Mouse (Mus musculus) Patski (cell line): ENCODE results near the gene Sh3tc1. TPM values are rescaled to one million over a fixed set of nuclear protein-coding genes. Genes with fewer than 3 reads are reported as not detected.

Source experiments
- ATAC-seq: fragments of 100-300 bp; one replicate; pipeline ENCODE4 v1.8.0; 2021
- CTCF ChIA-PET: fragments of 350-600 bp; sonication (Branson Sonifier 250); formaldehyde crosslinking; loops from one replicate; lab custom pipeline; 2022; ENCODE audit warnings: inconsistent platforms; lab: Charles Lee
- POLR2A ChIA-PET: fragments of 350-600 bp; sonication (Branson Sonifier 250); formaldehyde crosslinking; loops from one replicate; lab custom pipeline; 2022; ENCODE audit warnings: antibody characterized with exemption, inconsistent platforms; lab: Charles Lee
- DNase-seq: peaks from one replicate; pipeline ENCODE4 v3.0.0-alpha.2; 2011; ENCODE audit warnings: low read depth, low spot score
- H3K27me3 ChIP-seq: fragments of 371-371 bp; one replicate; pipeline ENCODE4 v1.5.1; 2021
- CTCF ChIP-seq: fragments of 100-300 bp; IDR thresholded peaks from one replicate; pipeline ENCODE4 v1.5.1; 2021
- in situ Hi-C: fragments of 300-500 bp; cut with MboI; formaldehyde crosslinking; loops from 3 replicates; pipeline ENCODE4 v1.11.1; 2018; ENCODE audit warnings: low pct_unique_long_range_greater_than_20kb, mixed read lengths
- polyA plus RNA-seq: library from polyadenylated mRNA; unstranded; gene quantifications from one replicate; pipeline ENCODE4 v1.2.3, GENCODE M21; 2021

Gene Sh3tc1
- polyA plus RNA-seq, 1 experiment from 2014 or later: 25.1 TPM

DNA sequence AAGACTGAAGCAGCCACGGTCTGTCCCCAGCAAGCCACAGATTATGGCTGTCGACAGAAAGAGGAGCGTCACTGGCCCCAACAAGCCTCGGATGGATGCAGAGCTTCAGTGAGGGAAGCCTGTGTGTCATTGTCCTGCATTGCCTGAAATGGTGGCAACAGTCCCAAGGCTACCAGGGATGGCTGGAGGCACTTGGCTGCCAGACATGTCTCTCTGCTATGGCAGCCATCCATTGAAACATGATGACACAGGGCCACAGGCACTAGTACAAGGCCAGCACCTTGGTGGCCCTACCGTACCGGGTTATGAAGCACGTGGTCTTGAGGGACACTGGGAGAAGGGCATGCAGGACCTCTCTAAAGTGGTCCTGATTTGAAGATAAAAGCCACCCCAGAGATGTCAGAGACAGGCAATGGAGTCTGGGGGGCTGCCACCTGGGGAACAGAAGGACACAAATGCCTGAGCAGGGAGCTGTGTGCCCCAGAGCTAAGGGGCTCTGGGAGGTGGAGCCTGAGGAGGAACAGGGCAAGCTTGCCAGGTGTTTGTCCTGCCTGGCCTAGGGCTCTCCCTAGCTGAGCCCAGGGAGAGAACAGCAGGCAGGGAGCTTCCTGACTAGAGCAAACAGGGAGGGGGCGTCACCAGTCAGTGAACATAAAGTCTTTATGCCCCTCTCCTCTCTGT, 49.2 kb downstream of the Sh3tc1 start:
- DNase-seq: no peak
- POLR2A ChIA-PET: no interaction called here
- in situ Hi-C loops: no loop called here
- CTCF ChIA-PET: interaction anchor here (1.8 to 3.3 kb wide), 3 partner anchors 10 to 23 kb away, joined by 5 to 12 read pairs (median 7); no protein-coding TSS in a partner anchor
- ATAC-seq: no peak
- no peaks in the 10 kb centered on the region for H3K27me3 ChIP-seq
- TF ChIP-seq CTCF: no peak

DNA sequence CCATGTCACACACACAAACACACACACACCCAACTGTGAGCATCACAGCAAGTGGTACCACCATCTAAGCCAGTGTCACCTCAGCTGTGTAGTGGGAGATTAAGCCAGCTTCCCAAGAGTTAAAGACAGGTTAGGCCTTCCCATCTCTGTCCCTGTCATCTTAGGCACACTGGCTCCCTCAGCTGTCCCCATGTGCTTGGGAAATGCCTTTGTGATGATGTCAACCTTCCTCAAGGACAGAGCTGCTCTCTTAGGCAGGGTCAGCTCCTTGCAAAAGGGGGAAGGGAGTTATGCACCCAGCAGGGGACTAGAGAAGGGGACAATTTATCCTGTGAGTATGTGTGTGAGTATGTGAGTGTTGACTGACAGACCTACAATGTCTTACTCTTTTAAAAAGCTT, 50.4 kb downstream of the Sh3tc1 start:
- in situ Hi-C loops: no loop called here
- no peak for ATAC-seq
- ChIA-PET POLR2A (interaction anchor here (1.1 kb wide), 1 partner anchor 24 kb away, joined by 3 read pairs; no protein-coding TSS in a partner anchor), CTCF (interaction anchor here (1.2 to 3.3 kb wide), 4 partner anchors 11 to 24 kb away, joined by 3 to 12 read pairs (median 8); no protein-coding TSS in a partner anchor)
- no peak for TF ChIP-seq CTCF
- no peaks in the 10 kb centered on the region for H3K27me3 ChIP-seq
- DNase-seq: no peak

DNA sequence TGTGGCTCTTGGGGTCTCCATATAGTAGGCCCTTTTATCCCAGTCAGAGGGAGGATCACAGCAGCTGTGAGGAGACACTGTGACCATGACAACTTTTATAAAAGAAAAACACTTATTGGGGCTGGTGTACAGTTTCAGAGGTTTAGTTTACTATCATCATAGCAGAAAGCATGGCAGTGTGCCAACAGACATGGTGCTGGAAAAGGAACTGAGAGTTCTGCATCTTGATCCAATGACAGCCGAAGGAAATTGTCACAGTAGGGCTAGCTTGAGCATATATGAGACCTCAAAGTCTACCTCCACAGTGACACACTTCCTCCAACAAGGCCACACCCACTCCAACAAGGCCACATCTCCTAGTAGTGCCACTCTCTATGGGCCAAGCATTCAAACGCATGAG, 50.9 kb downstream of the Sh3tc1 start:
- POLR2A ChIA-PET: interaction anchor here (1.1 kb wide), 2 partner anchors 13 to 24 kb away, joined by 3 read pairs; no protein-coding TSS in a partner anchor
- TF ChIP-seq CTCF: no peak
- CTCF ChIA-PET: interaction anchor here (1.2 to 3.3 kb wide), 3 partner anchors 12 to 25 kb away, joined by 3 to 12 read pairs (median 12); no protein-coding TSS in a partner anchor
- ATAC-seq: no peak
- H3K27me3 ChIP-seq: no peaks in the 10 kb centered on the region
- no peak for DNase-seq
- in situ Hi-C loops: no loop called here

DNA sequence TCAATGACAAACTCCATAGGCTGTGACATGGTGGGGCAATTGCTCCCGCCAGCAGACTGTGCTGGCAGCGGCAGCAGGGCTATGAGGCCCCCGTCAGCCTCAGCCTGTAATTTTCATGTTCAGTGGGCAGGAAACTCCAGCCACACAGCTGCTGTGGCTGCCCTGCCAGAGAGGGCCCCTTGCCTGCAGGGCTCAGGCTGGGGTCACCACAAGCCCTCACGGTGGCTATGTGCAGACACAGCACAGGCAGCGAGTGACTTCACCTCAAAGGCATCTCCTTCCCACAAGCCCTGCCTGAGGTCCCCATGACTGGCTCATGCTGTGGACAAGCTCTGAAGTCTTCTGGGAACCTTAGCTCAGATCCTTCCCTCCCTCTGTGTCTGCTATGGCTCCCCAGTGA, 52.7 kb downstream of the Sh3tc1 start:
- DNase-seq (peak; percentile 98), ATAC-seq (peak; percentile 93)
- TF ChIP-seq CTCF: no peak
- in situ Hi-C loops: no loop called here
- ChIA-PET CTCF (interaction anchor here (0.9 to 3.2 kb wide), 7 partner anchors 13 to 96 kb away, joined by 3 to 12 read pairs (median 7); no protein-coding TSS in a partner anchor), POLR2A (interaction anchor here (1.1 kb wide), 1 partner anchor 14 kb away, joined by 3 read pairs; no protein-coding TSS in a partner anchor)
- no peaks in the 10 kb centered on the region for H3K27me3 ChIP-seq

DNA sequence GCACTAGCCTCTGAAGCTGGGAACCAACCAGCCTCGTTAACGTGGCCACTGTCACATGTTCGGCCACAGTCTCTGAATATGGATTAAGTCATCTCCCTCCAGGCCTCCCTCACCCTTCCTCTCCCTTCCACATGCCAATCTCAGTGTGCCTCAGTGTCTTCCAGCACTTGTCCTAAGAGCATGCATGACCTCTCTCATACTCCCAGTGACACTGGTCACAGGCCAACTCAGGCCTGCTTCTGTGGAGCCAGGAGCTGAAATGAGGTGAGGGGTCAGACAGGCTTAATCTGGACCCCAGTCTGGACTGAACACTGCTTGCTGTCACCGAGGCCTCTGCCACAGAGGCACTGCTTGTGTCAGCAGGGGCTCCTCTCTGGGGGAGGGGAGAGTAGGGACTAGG, 53.5 kb downstream of the Sh3tc1 start:
- ATAC-seq: no peak
- no peaks in the 10 kb centered on the region for H3K27me3 ChIP-seq
- POLR2A ChIA-PET: interaction anchor here (0.5 to 1.1 kb wide), 2 partner anchors 15 to 29 kb away, joined by 3 read pairs; no protein-coding TSS in a partner anchor

DNA sequence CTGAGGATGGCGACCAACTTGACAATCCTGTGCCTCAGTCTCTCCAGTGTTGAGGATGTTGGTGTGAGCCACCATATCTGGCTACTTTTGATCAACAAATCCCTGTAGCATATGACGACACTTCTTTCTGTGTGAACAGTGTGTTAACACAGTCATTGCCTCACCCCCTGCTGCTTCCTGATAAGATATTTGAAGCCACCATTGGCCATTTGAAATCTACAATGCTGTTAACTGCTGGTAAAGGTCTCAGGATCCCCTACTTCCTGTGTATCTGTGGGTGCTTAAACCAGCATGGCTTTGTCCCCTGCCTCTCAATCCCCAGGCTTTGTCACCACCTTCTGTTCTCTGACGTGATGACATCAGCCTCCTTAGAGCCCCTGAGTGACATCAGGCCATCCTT, 54.7 kb downstream of the Sh3tc1 start:
- ChIA-PET CTCF (interaction anchor here (1.2 to 7.8 kb wide), 3 partner anchors 11 to 89 kb away, joined by 3 to 103 read pairs (median 4); no protein-coding TSS in a partner anchor), POLR2A (no interaction called here)
- DNase-seq (no peak), ATAC-seq (no peak)
- in situ Hi-C loops: no loop called here
- no peaks in the 10 kb centered on the region for H3K27me3 ChIP-seq
- no peak for TF ChIP-seq CTCF

More for the DNA sequence above, 53.5 kb downstream of the Sh3tc1 start:
- no peak for TF ChIP-seq CTCF
- no peak for DNase-seq
- CTCF ChIA-PET: interaction anchor here (1.7 to 2.3 kb wide), 4 partner anchors 12 to 90 kb away, joined by 4 to 10 read pairs (median 8); no protein-coding TSS in a partner anchor
- in situ Hi-C loops: no loop called here

DNA sequence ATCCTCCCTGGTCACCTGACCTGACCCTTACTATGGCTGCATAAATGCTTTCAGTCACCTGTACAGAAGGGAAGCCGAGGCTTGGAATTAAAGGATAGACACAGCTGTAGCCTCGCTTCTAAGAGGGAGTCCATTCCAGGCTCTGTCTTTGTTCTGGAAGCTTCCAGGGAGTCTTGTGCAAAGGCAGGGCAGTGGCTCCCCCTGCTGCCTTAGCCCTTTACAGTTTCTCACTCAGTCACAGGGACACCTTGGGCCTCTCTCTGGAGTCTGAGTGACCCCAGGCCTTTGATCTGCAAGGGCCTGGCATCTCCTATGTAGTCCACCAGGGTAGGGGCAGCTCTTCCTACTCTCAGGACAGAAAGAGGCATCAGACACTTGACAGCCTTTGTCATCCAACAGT, 58.8 kb downstream of the Sh3tc1 start:
- ChIA-PET POLR2A (interaction anchor here (0.8 kb wide), 1 partner anchor 13 kb away, joined by 3 read pairs; no protein-coding TSS in a partner anchor), CTCF (interaction anchor here (1.6 to 7.8 kb wide), 8 partner anchors 20 to 106 kb away, joined by 3 to 103 read pairs (median 8); partner anchors contain the start of gene Trmt44)
- no peaks in the 10 kb centered on the region for H3K27me3 ChIP-seq
- no peak for ATAC-seq
- TF ChIP-seq CTCF: no peak
- DNase-seq: no peak
- in situ Hi-C loops: no loop called here

DNA sequence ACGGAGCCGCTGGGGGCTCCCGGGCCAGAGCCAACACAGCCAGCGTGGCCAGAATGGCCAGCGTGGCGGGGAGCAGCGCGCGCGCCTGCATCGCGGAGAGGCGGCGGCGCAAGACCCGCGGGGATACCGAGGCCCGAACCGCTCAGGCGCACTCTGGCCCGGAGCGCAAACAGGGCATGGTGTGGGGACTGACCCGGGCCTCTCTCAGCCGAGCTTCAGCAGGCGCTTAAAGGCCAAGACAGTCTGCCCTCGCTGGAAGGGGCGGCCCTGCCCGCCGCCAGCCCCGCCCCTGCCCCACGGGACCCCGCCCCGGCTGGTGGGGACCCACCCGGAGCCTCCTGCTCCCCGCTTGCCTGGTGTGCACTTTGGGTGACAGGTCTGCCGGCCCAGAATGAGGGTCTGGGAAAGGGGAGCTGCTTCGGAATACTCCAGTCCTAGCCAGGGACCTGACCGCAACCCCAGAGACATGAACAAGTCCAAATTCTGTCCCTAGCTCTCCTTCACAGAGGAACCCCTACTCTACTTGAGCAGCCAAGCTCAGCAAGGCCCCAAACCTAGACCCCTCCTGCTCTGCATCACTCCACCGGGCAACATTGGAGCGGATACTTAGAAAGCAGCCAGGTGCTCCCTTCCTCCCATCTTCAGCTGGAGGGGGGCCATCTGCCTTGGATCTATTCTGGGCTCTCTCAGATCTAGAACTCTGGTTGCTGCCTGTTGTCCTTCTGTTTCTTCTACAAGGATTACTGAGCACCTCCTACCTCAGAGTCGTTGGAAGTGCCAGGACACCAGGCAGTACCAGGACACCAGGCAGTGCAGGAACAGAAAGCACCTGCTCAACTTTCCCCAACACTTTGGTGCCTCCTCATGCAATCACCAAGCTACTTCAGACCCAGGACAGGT, 60.3 kb downstream of the Sh3tc1 start, which contains the start of gene Htra3:
Gene Htra3, minus strand, starts transcription at position 527 of the 900 bp plus-strand sequence.
- no peak for DNase-seq
- no peak for TF ChIP-seq CTCF
- CTCF ChIA-PET: interaction anchor here (1.0 to 7.8 kb wide), 8 partner anchors 22 to 90 kb away, joined by 3 to 103 read pairs (median 7); no protein-coding TSS in a partner anchor
- in situ Hi-C loops: no loop called here
- no peak for ATAC-seq
- H3K27me3 ChIP-seq: no peaks in the 10 kb centered on the region
- POLR2A ChIA-PET: no interaction called here

DNA sequence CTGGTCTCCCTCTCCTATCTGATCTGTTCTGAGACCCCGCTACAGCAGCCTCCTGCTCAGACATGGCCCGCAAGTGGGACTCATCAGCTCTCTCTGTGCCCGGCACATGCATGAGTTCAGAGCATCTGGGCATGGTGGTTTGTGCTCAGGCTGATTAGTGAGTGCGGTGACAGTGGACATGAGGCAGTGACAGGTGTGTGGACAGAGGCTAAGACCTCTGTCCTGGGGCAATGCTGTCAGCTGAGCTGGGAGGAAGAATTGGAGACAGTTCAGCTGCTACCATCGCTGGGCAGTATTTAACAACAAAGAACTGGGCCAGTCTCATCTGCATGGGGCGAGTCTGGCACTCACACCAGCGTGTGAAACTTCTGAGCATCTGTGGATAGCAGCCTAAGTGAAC, 62.8 kb downstream of the Sh3tc1 start:
- POLR2A ChIA-PET: interaction anchor here (1.2 kb wide), 1 partner anchor 81 kb away, joined by 3 read pairs; no protein-coding TSS in a partner anchor
- CTCF ChIA-PET: interaction anchor here (1.1 kb wide), 1 partner anchor 62 kb away, joined by 3 read pairs; no protein-coding TSS in a partner anchor

More for the DNA sequence above, 62.8 kb downstream of the Sh3tc1 start:
- DNase-seq: no peak
- TF ChIP-seq CTCF: no peak
- ATAC-seq: no peak
- H3K27me3 ChIP-seq: no peaks in the 10 kb centered on the region
- in situ Hi-C loops: no loop called here
